Mouse (Mus musculus) liver, embryonic 14.5 days (tissue): ENCODE data around the gene Mrps35. TPM values are rescaled to one million over a fixed set of nuclear protein-coding genes. Genes with fewer than 3 reads are reported as not detected.

Experiments
- ATAC-seq: fragments of 200-750 bp; cut with Nextera tagmentation; 2 replicates; pipeline ENCODE4 v1.8.0; 2017; ENCODE audit warnings: moderate number of reproducible peaks, mild to moderate bottlenecking, moderate library complexity; ENCODE audit not compliant: insufficient read depth
- DNase-seq, 3 experiments: peaks; one replicate each; pipeline ENCODE4 v3.0.0-alpha.2; 2012 to 2013; ENCODE audit warnings: low read depth in 3 of 3, low spot score in 3 of 3
- H3K27ac ChIP-seq: fragments of 300-500 bp; sonication (generic); 2 replicates; pipeline ENCODE4 v1.5.1; 2014; ENCODE audit warnings: moderate library complexity, mild to moderate bottlenecking, control low read depth, inconsistent platforms
- H3K27me3 ChIP-seq: fragments of 300-500 bp; sonication (generic); 2 replicates; pipeline ENCODE4 v1.6.1; 2014; ENCODE audit warnings: mild to moderate bottlenecking, low read length, moderate library complexity; ENCODE audit not compliant: control insufficient read depth, insufficient read depth
- H3K36me3 ChIP-seq: fragments of 300-500 bp; sonication (generic); replicated peaks from 2 replicates; pipeline ENCODE4 v1.6.1; 2014; ENCODE audit warnings: low read depth; ENCODE audit not compliant: control insufficient read depth, insufficient read depth
- H3K4me1 ChIP-seq, 2 experiments: fragments of 200-500 bp in 1 of 2; fragments of 300-500 bp in 1 of 2; sonication (generic) in 1 of 2; replicated peaks; 2 replicates each; pipeline ENCODE4 v1.6.1; 2012 to 2014; ENCODE audit warnings: antibody characterized with exemption in 1 of 2, inconsistent platforms in 1 of 2, low read length in 1 of 2; ENCODE audit not compliant: control insufficient read depth in 2 of 2, insufficient read depth in 2 of 2
- H3K4me2 ChIP-seq: fragments of 300-500 bp; sonication (generic); 2 replicates; pipeline ENCODE4 v1.6.1; 2014; ENCODE audit warnings: low read depth, mild to moderate bottlenecking, control low read depth, moderate library complexity
- H3K4me3 ChIP-seq, 2 experiments: fragments of 200-500 bp in 1 of 2; fragments of 300-500 bp in 1 of 2; sonication (generic) in 1 of 2; 2 replicates each; pipeline ENCODE4 v1.5.1; 2012 to 2014; ENCODE audit warnings: low read depth in 2 of 2, low read length in 2 of 2, mild to moderate bottlenecking in 2 of 2, control low read depth in 1 of 2, inconsistent platforms in 1 of 2, moderate library complexity in 1 of 2; ENCODE audit not compliant: insufficient read depth in 1 of 2
- H3K9ac ChIP-seq: fragments of 300-500 bp; sonication (generic); replicated peaks from 2 replicates; pipeline ENCODE4 v1.6.1; 2014; ENCODE audit warnings: mild to moderate bottlenecking, control low read depth, moderate library complexity
- H3K9me3 ChIP-seq: fragments of 300-500 bp; sonication (generic); 2 replicates; pipeline ENCODE4 v1.6.1; 2016; ENCODE audit warnings: low read length, mixed read lengths; ENCODE audit not compliant: control insufficient read depth
- CTCF ChIP-seq: IDR thresholded peaks from 2 replicates; pipeline ENCODE4 v1.5.1; 2016; ENCODE audit warnings: antibody characterized with exemption, low read depth, control low read depth
- EP300 ChIP-seq: IDR thresholded peaks from 2 replicates; pipeline ENCODE4 v1.6.1; 2016; ENCODE audit warnings: antibody characterized with exemption, low read depth
- WGBS: fragments of 180-500 bp; shearing (Covaris S2); extraction: QIAGEN DNeasy Blood & Tissue Kit; methylation state at CpG from one replicate; pipeline ENCODE4 v1.1.7; 2014; ENCODE audit not compliant: insufficient replicate concordance; 5-methylcytosine and 5-hydroxymethylcytosine counted together
- polyA plus RNA-seq, 2 experiments: library from polyadenylated mRNA; depleted of rRNA in 1 of 2; stranded (reverse) in 1 of 2; unstranded in 1 of 2; fragments of >200 nt; fragmentation: Nextera tagmentation in 1 of 2; extraction: Ambion mirVana in 1 of 2; gene quantifications; 2 replicates each; pipeline versions ENCODE4 v1.2.1 to v1.2.3; 2012 to 2014

Gene Mrps35
- polyA plus RNA-seq, 2 experiments = 20.1 to 60.9 TPM

DNA sequence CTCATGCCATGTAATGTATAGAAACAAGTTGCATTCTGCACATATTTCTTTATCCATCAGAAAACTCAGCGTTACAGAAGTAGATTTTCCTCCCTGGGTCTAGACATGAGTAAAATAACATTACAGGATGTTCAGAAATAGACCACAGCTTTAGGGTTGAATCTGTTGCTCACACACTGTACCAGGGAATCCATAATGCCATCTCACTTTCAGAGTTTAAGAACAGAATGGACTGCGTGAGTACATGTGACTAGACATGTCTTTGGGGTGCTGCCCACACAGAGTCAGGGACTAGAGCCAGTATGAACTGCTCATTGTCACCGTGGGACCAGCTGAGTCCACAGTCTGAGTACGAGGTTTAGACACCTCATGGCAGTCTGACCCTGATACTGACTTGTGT is 43.9 kb upstream of the Mrps35 start:
- no peaks in the 10 kb centered on the region for H3K4me1 ChIP-seq
- DNase-seq (no peak), ATAC-seq (no peak)
- H3K27me3 ChIP-seq = no peaks in the 10 kb centered on the region
- H3K36me3 ChIP-seq = no peaks in the 10 kb centered on the region
- no peak for TF ChIP-seq EP300
- no peak for TF ChIP-seq CTCF
- no peaks in the 10 kb centered on the region for H3K9me3 ChIP-seq
- no peak overlapping the region for H3K4me3 ChIP-seq
- 72% methylated on average over 4 of the region's 4 CpGs for WGBS
- H3K4me2 ChIP-seq = no peak overlapping the region
- no peak overlapping the region for H3K9ac ChIP-seq
- no peak overlapping the region for H3K27ac ChIP-seq

DNA sequence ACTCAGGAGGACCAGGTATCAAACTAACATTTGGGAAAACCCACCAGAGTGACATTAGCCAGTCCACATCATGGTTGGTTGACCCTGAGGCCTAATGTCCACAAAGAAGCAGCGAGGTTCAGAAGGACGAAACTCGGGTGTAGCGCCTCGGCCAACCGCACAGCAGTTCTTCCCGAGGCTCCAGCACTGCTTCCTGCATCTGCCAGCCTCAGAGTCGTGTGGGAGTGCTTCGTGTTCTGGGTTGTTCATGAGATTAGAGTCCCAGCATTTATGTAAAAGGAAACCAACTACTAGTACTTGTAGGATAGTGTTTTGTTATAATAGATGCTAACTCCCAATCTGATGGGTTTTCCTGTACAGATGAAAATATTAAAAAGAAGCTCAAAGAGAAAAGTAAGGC is 43.3 kb upstream of the Mrps35 start:
- DNase-seq (no peak), ATAC-seq (no peak)
- no peaks in the 10 kb centered on the region for H3K9me3 ChIP-seq
- no peak overlapping the region for H3K4me2 ChIP-seq
- H3K9ac ChIP-seq = no peak overlapping the region
- TF ChIP-seq CTCF (no peak), EP300 (no peak)
- H3K27ac ChIP-seq = no peak overlapping the region
- no peaks in the 10 kb centered on the region for H3K36me3 ChIP-seq
- 61% methylated on average over 9 of the region's 9 CpGs for WGBS
- H3K4me3 ChIP-seq = no peak overlapping the region
- no peaks in the 10 kb centered on the region for H3K4me1 ChIP-seq
- H3K27me3 ChIP-seq = no peaks in the 10 kb centered on the region

DNA sequence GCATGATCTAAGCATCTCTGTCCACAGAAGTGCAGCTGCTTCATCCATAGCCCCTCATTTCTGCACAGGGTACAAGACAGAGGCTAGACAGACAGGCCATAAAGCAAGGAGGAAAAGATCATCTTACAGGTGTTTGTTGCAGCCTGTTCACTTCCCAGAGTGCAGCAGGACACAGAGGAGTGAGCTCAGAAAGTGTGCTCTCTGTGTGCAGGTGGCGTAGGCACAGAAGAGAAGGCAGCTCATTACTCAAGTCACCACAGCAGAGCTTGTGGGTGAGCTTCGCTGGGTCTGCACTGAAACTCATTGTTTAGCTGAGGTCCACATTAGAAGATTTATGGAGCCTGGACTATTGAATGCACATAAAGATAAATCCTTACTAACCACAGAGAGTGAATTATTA is 42.8 kb upstream of the Mrps35 start:
- Histone ChIP-seq H3K4me3 (no peak overlapping the region), H3K36me3 (no peaks in the 10 kb centered on the region), H3K4me2 (no peak overlapping the region), H3K9me3 (no peaks in the 10 kb centered on the region), H3K27ac (no peak overlapping the region), H3K4me1 (no peaks in the 10 kb centered on the region), H3K27me3 (no peaks in the 10 kb centered on the region), H3K9ac (no peak overlapping the region)
- ATAC-seq (no peak), DNase-seq (no peak)
- no peak for TF ChIP-seq CTCF
- TF ChIP-seq EP300 = no peak
- WGBS = 54% methylated on average over 2 of the region's 2 CpGs

- TF ChIP-seq CTCF (peak; percentile 82), EP300 (no peak)
- peak in 2 of 3 experiments; percentile 7 to 9 for DNase-seq
- H3K27ac ChIP-seq = no peak overlapping the region
- no peak overlapping the region for H3K4me3 ChIP-seq
- H3K9ac ChIP-seq = no peak overlapping the region
- no peaks in the 10 kb centered on the region for H3K4me1 ChIP-seq
- no peaks in the 10 kb centered on the region for H3K36me3 ChIP-seq
- H3K27me3 ChIP-seq = no peaks in the 10 kb centered on the region
- no peak for ATAC-seq
- no peak overlapping the region for H3K4me2 ChIP-seq
- 33% methylated on average over 3 of the region's 3 CpGs for WGBS
- H3K9me3 ChIP-seq = no peaks in the 10 kb centered on the region
These were observed 34.4 kb upstream of the Mrps35 start for GRCm38 (mm10) chr6:147008148-147008547.

- Histone ChIP-seq H3K4me1 (no peaks in the 10 kb centered on the region), H3K4me2 (no peak overlapping the region), H3K27ac (no peak overlapping the region), H3K9ac (no peak overlapping the region), H3K9me3 (no peaks in the 10 kb centered on the region), H3K27me3 (no peaks in the 10 kb centered on the region), H3K4me3 (no peak overlapping the region), H3K36me3 (no peaks in the 10 kb centered on the region)
- TF ChIP-seq EP300 = no peak
- TF ChIP-seq CTCF = no peak
- DNase-seq (no peak), ATAC-seq (no peak)
- WGBS = 71% methylated on average over 6 of the region's 6 CpGs
These were observed 32.2 kb upstream of the Mrps35 start for GRCm38 (mm10) chr6:147010358-147010757.
